Mouse (Mus musculus) liver, embryonic 18 days (tissue): ENCODE measurements around the gene Ifna9. TPM values are rescaled to one million over a fixed set of nuclear protein-coding genes. Genes with fewer than 3 reads are reported as not detected.

Experiments used
- polyA plus RNA-seq: library from polyadenylated mRNA; depleted of rRNA; stranded (reverse); fragments of >200 nt; gene quantifications from 2 replicates; pipeline ENCODE4 v1.2.3, GENCODE M21; 2012; rRNA removed

Ifna9 gene
- polyA plus RNA-seq = not detected in 2 replicates

DNA sequence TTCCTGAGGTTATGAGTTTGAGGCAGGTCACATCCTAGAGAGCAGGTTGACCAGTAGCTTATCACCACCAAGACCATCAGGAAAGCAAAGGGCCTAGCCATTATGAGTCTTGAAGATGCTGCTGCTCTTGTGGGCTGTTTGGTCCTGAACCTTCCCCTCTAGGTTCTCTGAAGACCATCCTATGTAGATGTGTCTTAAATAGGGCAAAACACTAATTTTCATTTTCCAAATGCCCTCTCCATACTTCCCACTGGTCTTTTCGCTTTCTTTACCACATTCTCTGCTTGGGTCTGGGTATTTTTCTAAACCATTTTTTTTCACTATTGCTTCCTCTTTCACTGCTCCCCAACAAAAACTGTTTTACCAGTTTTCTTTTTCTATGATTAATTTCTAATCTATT, at the start of gene Ifna9:
TSS of gene Ifna9 (minus strand) at position 101 of the 400 bp plus-strand sequence.

DNA sequence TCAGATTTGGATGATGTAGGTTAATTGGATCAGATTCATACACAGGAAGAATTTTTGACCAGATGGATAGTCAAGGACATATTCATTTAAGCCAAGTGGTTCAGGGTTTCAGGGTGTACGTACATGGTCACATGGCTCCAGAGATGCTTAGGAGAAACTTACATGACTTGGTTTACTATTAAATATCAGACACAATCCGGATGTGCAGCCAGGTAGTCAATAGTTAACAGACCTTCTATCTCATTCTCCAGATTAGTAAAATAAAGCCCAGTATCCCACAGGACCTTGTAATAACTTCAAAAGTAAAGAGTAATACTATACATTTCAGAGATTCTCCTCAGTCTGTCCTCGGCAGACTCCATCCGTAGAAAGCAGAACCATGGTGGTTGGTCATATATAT, 42.1 kb upstream of the Ifna9 start, which contains the start of gene C87499:
TSS of gene C87499 (minus strand) at position 101 of the 400 bp plus-strand sequence.

DNA sequence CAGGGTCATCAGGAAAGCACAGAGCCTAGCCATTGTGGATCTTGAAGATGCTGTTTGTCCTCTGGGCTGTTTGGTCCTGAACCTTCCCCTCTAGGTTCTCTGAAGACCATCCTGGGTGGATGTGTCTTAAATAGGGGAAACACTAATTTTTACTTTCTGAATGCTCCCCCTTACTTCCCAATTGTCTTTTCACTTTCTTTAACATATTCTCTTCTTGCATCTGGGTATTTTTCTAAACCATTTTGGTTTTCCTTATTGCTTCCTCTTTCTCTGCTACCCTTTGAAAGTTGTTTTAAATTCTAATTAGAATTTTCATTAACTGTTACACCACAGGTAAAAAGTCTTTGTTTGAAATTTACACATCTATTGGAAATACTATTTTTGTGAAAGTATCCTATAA, 11.1 kb upstream of the Ifna9 start, which contains the start of gene Ifna12:
TSS of gene Ifna12 (minus strand) at position 101 of the 400 bp plus-strand sequence.

DNA sequence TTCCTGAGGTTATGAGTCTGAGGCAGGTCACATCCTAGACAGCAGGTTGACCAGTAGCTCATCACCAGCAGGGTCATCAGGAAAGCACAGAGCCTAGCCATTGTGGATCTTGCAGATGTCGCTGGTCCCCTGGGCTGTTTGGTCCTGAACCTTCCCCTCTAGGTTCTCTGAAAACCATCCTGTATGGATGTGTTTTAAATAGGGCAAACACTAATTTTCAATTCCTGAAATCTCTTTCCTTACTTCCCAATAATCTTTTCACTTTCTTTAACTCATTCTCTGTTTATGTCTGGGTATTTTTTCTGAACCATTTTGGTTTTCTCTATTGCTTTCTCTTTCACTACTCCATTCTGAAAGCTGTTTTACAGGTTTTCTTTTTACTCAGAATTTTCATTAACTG, 20.5 kb downstream of the Ifna9 start, which contains the start of gene Ifna14:
TSS of gene Ifna14 (minus strand) at position 101 of the 400 bp plus-strand sequence.

DNA sequence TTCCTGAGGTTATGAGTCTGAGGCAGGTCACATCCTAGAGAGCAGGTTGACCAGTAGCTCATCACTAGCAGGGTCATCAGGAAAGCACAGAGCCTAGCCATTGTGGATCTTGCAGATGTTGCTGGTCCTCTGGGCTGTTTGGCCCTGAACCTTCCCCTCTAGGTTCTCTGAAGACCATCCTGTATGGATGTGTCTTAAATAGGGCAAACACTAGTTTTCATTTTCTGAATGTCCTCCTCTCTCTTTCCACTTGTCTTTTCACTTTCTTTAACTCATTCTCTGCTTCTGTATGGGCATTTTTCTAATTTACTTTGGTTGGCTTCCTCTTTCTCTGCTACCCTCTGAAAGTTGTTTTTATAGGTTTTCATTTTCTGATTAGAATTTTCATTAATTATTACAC, 34.0 kb downstream of the Ifna9 start, which contains the start of gene Ifna15:
TSS of gene Ifna15 (minus strand) at position 101 of the 400 bp plus-strand sequence.

Other genes starting within 250 kb of the Ifna9 start
- gene Hacd4, start 153.5 kb downstream of the Ifna9 start, polyA plus RNA-seq = 1.7 and 1.9 TPM in 2 replicates
- gene Ifnb1, start 69.6 kb downstream of the Ifna9 start, polyA plus RNA-seq = not detected in 2 replicates
- not detected in 2 replicates for gene Ifna15, start 34.1 kb downstream of the Ifna9 start, polyA plus RNA-seq
- not detected in 2 replicates for gene Ifna14, start 20.6 kb downstream of the Ifna9 start, polyA plus RNA-seq
- not detected in 2 replicates for gene Ifna12, start 11.0 kb upstream of the Ifna9 start, polyA plus RNA-seq
- gene C87499, start 42.0 kb upstream of the Ifna9 start, polyA plus RNA-seq = not detected in 2 replicates
- not detected in 2 replicates for gene Ifna13, start 52.1 kb upstream of the Ifna9 start, polyA plus RNA-seq
- gene Ifna16, start 84.5 kb upstream of the Ifna9 start, polyA plus RNA-seq = not detected in 2 replicates
- not detected in 2 replicates for gene Ifna2, start 91.5 kb upstream of the Ifna9 start, polyA plus RNA-seq
- not detected in 2 replicates for gene Ifnab, start 99.0 kb upstream of the Ifna9 start, polyA plus RNA-seq
- 0.03 and 0.05 TPM in 2 replicates for gene Gm26566, start 129.4 kb upstream of the Ifna9 start, polyA plus RNA-seq
- gene Klhl9, start 130.1 kb upstream of the Ifna9 start, polyA plus RNA-seq = 9.8 and 10.8 TPM in 2 replicates
- not detected in 2 replicates for gene Gm13271, start 162.5 kb upstream of the Ifna9 start, polyA plus RNA-seq
- gene Gm13283, start 167.7 kb upstream of the Ifna9 start, polyA plus RNA-seq = 0.04 TPM in 1 of 2 replicates, not detected in the other
- not detected in 2 replicates for gene Gm13290, start 181.4 kb upstream of the Ifna9 start, polyA plus RNA-seq
- gene Gm13289, start 184.5 kb upstream of the Ifna9 start, polyA plus RNA-seq = not detected in 2 replicates
- not detected in 2 replicates for gene Gm13272, start 187.5 kb upstream of the Ifna9 start, polyA plus RNA-seq
- 0.02 and 0.04 TPM in 2 replicates for gene Ifnz, start 189.7 kb upstream of the Ifna9 start, polyA plus RNA-seq
- not detected in 2 replicates for gene Gm13276, start 193.3 kb upstream of the Ifna9 start, polyA plus RNA-seq
- not detected in 2 replicates for gene Gm13277, start 196.2 kb upstream of the Ifna9 start, polyA plus RNA-seq
- not detected in 2 replicates for gene Gm13278, start 199.2 kb upstream of the Ifna9 start, polyA plus RNA-seq
- not detected in 2 replicates for gene Gm13275, start 202.1 kb upstream of the Ifna9 start, polyA plus RNA-seq
- gene Gm13279, start 205.0 kb upstream of the Ifna9 start, polyA plus RNA-seq = not detected in 2 replicates
- gene Gm13285, start 207.3 kb upstream of the Ifna9 start, polyA plus RNA-seq = not detected in 2 replicates
- gene Gm13287, start 210.9 kb upstream of the Ifna9 start, polyA plus RNA-seq = not detected in 2 replicates
- gene Gm13288, start 213.1 kb upstream of the Ifna9 start, polyA plus RNA-seq = 0.02 TPM in 1 of 2 replicates, not detected in the other
- gene Ifna7, start 223.8 kb upstream of the Ifna9 start, polyA plus RNA-seq = not detected in 2 replicates
- not detected in 2 replicates for gene Ifna11, start 227.6 kb upstream of the Ifna9 start, polyA plus RNA-seq
- gene Ifna6, start 235.0 kb upstream of the Ifna9 start, polyA plus RNA-seq = not detected in 2 replicates
- not detected in 2 replicates for gene Ifna5, start 243.1 kb upstream of the Ifna9 start, polyA plus RNA-seq
- not detected in 2 replicates for gene Ifna4, start 249.5 kb upstream of the Ifna9 start, polyA plus RNA-seq